Mouse (Mus musculus) left cerebral cortex, adult 2 months (tissue): ENCODE data around the gene Calm4. TPM values are rescaled to one million over a fixed set of nuclear protein-coding genes. Genes with fewer than 3 reads are reported as not detected.

Source experiments
- DNase-seq, 2 experiments: peaks; one replicate each; pipeline ENCODE4 v3.0.0; 2021 to 2022; ENCODE audit warnings: low spot score in 2 of 2, mixed read lengths in 1 of 2; ENCODE audit errors: extremely low spot score in 1 of 2
- H3K27ac ChIP-seq: fragments of 200-600 bp; 2 replicates; pipeline ENCODE4 v1.8.1; 2022
- H3K4me3 ChIP-seq: fragments of 200-600 bp; 2 replicates; pipeline ENCODE4 v1.8.1; 2022
- CTCF ChIP-seq: fragments of 200-600 bp; IDR thresholded peaks from 2 replicates; pipeline ENCODE4 v1.8.1; 2022; ENCODE audit warnings: antibody characterized with exemption, mild to moderate bottlenecking, moderate library complexity
- intact Hi-C: fragments of 180-260 bp; cut with DNase I; formaldehyde crosslinking; loops from one replicate; pipeline ENCODE4 v1.15.1; 2025
- total RNA-seq, 2 experiments: library from RNA; stranded (reverse); gene quantifications; 2 replicates each; pipeline ENCODE4 v1.2.3; 2021

Gene Calm4
- total RNA-seq, 2 experiments from 2014 or later, result not detected

GRCm38 (mm10) chr13:3862922-3863580 lies 25.5 kb downstream of the Calm4 start:
- DNase-seq, result peak in 1 of 2 experiments; percentile 63
- no peak overlapping the region for H3K4me3 ChIP-seq
- intact Hi-C loops, result no loop called here
- no peak; the same call in 1 of the 2 replicates for TF ChIP-seq CTCF
- H3K27ac ChIP-seq, result no peak overlapping the region

GRCm38 (mm10) chr13:3865648-3866354 lies 28.2 kb downstream of the Calm4 start:
- no peak overlapping the region for H3K27ac ChIP-seq
- intact Hi-C loops, result loop anchor here (5.0 kb wide), 1 partner anchor 88 kb away; no protein-coding TSS in a partner anchor
- DNase-seq, result no peak

GRCm38 (mm10) chr13:3866355-3867052 lies 28.9 kb downstream of the Calm4 start:
- H3K27ac ChIP-seq, result no peak overlapping the region
- intact Hi-C loops, result loop anchor here (5.0 kb wide), 1 partner anchor 89 kb away; no protein-coding TSS in a partner anchor

More at GRCm38 (mm10) chr13:3865648-3866354, 28.2 kb downstream of the Calm4 start:
- no peak for TF ChIP-seq CTCF
- no peak overlapping the region for H3K4me3 ChIP-seq

GRCm38 (mm10) chr13:3867158-3867557 lies 29.6 kb downstream of the Calm4 start:
- Histone ChIP-seq H3K27ac (no peak overlapping the region), H3K4me3 (no peak overlapping the region)
- TF ChIP-seq CTCF, result no peak
- intact Hi-C loops, result loop anchor here (5.0 kb wide), 1 partner anchor 90 kb away; no protein-coding TSS in a partner anchor
- no peak for DNase-seq

More at GRCm38 (mm10) chr13:3866355-3867052, 28.9 kb downstream of the Calm4 start:
- TF ChIP-seq CTCF, result no peak
- DNase-seq, result no peak
- H3K4me3 ChIP-seq, result no peak overlapping the region

GRCm38 (mm10) chr13:3869901-3870300 lies 32.3 kb downstream of the Calm4 start:
- no peak for TF ChIP-seq CTCF
- H3K27ac ChIP-seq, result no peak overlapping the region
- H3K4me3 ChIP-seq, result no peak overlapping the region
- no peak for DNase-seq
- intact Hi-C loops, result loop anchor here (5.0 kb wide), 1 partner anchor 93 kb away; no protein-coding TSS in a partner anchor

GRCm38 (mm10) chr13:3872832-3873231 lies 35.3 kb downstream of the Calm4 start:
- no peak for DNase-seq
- intact Hi-C loops, result no loop called here
- TF ChIP-seq CTCF, result no peak
- H3K27ac ChIP-seq, result no peak overlapping the region
- no peak overlapping the region for H3K4me3 ChIP-seq

- intact Hi-C loops, result no loop called here
- no peak overlapping the region for H3K27ac ChIP-seq
- no peak for DNase-seq
These were observed 38.9 kb downstream of the Calm4 start for GRCm38 (mm10) chr13:3876448-3876847.

GRCm38 (mm10) chr13:3877185-3877584 lies 39.6 kb downstream of the Calm4 start:
- no peak overlapping the region for H3K27ac ChIP-seq
- intact Hi-C loops, result no loop called here
- TF ChIP-seq CTCF, result no peak
- no peak overlapping the region for H3K4me3 ChIP-seq
- no peak for DNase-seq

More at GRCm38 (mm10) chr13:3876448-3876847, 38.9 kb downstream of the Calm4 start:
- H3K4me3 ChIP-seq, result no peak overlapping the region
- no peak for TF ChIP-seq CTCF

- Histone ChIP-seq H3K4me3 (no peak overlapping the region), H3K27ac (no peak overlapping the region)
- no peak for TF ChIP-seq CTCF
- intact Hi-C loops, result no loop called here
- DNase-seq, result no peak
These were observed 40.2 kb downstream of the Calm4 start for GRCm38 (mm10) chr13:3877679-3878220.

GRCm38 (mm10) chr13:3886663-3887062 lies 49.1 kb downstream of the Calm4 start:
- H3K4me3 ChIP-seq, result no peak overlapping the region
- intact Hi-C loops, result no loop called here
- H3K27ac ChIP-seq, result no peak overlapping the region
- DNase-seq, result no peak
- TF ChIP-seq CTCF, result no peak

Other genes starting within 250 kb of the Calm4 start
- 10 to 100 TPM; 28.5 to 28.7 TPM for gene Fam208b, start 226.6 kb upstream of the Calm4 start, total RNA-seq
- 10 to 100 TPM; 44.3 to 54.3 TPM for gene Asb13, start 203.7 kb upstream of the Calm4 start, total RNA-seq
- not detected for gene Calml3, start 33.4 kb upstream of the Calm4 start, total RNA-seq
- not detected for gene Calm5, start 16.4 kb downstream of the Calm4 start, total RNA-seq
- gene Net1, start 80.5 kb downstream of the Calm4 start, total RNA-seq, result 10 to 100 TPM; 54.9 to 73.7 TPM
- not detected for gene Tubal3, start 80.5 kb downstream of the Calm4 start, total RNA-seq
- gene Ucn3, start 107.6 kb downstream of the Calm4 start, total RNA-seq, result under 1 TPM in 1 of 2 experiments, not detected in 1; 0.84 TPM
- gene Akr1c14, start 211.3 kb downstream of the Calm4 start, total RNA-seq, result 1 to 10 TPM; 1.3 TPM